Mouse (Mus musculus) heart, embryonic 11.5 days (tissue): Measurements from ENCODE around the gene Mpp2. TPM values are rescaled to one million over a fixed set of nuclear protein-coding genes. Genes with fewer than 3 reads are reported as not detected.

ENCODE experiments used
- ATAC-seq: fragments of 200-750 bp; cut with Nextera tagmentation; replicated peaks from 2 replicates; pipeline ENCODE4 v1.8.0; 2017; ENCODE audit warnings: moderate library complexity; ENCODE audit not compliant: insufficient number of reproducible peaks, low FRiP score, low TSS enrichment
- H3K27ac ChIP-seq: fragments of 300-500 bp; sonication (generic); 2 replicates; pipeline ENCODE4 v1.5.1; 2014; ENCODE audit warnings: mild to moderate bottlenecking, low read depth, low read length
- H3K27me3 ChIP-seq: fragments of 300-500 bp; sonication (generic); 2 replicates; pipeline ENCODE4 v1.6.1; 2014; ENCODE audit warnings: mild to moderate bottlenecking, low read length, mixed read lengths; ENCODE audit not compliant: control insufficient read depth, insufficient read depth
- H3K36me3 ChIP-seq: fragments of 300-500 bp; sonication (generic); 2 replicates; pipeline ENCODE4 v1.6.1; 2014; ENCODE audit warnings: mild to moderate bottlenecking, low read length, moderate library complexity, mixed read lengths; ENCODE audit not compliant: control insufficient read depth, insufficient read depth
- H3K4me1 ChIP-seq: fragments of 300-500 bp; sonication (generic); 2 replicates; pipeline ENCODE4 v1.6.1; 2014; ENCODE audit warnings: low read length; ENCODE audit not compliant: control insufficient read depth, insufficient read depth
- H3K4me2 ChIP-seq: fragments of 300-500 bp; sonication (generic); 2 replicates; pipeline ENCODE4 v1.6.1; 2014; ENCODE audit warnings: mild to moderate bottlenecking, moderate library complexity
- H3K4me3 ChIP-seq: fragments of 300-500 bp; sonication (generic); 2 replicates; pipeline ENCODE4 v1.5.1; 2014; ENCODE audit warnings: low read depth, low read length
- H3K9ac ChIP-seq: fragments of 300-500 bp; sonication (generic); 2 replicates; pipeline ENCODE4 v1.6.1; 2014; ENCODE audit warnings: mild to moderate bottlenecking, low read depth, low read length, moderate library complexity
- H3K9me3 ChIP-seq: fragments of 300-500 bp; sonication (generic); replicated peaks from 2 replicates; pipeline ENCODE4 v1.6.1; 2016; ENCODE audit warnings: low read length; ENCODE audit not compliant: control insufficient read depth
- WGBS: fragments of 180-500 bp; shearing (Covaris S2); extraction: QIAGEN DNeasy Blood & Tissue Kit; methylation state at CpG from one replicate; pipeline ENCODE4 v1.1.7; 2014; ENCODE audit not compliant: insufficient replicate concordance; 5-methylcytosine and 5-hydroxymethylcytosine counted together
- polyA plus RNA-seq: library from polyadenylated mRNA; unstranded; fragments of >200 nt; fragmentation: Nextera tagmentation; extraction: Ambion mirVana; gene quantifications from 2 replicates; pipeline ENCODE4 v1.2.1, GENCODE M21; 2014

The Mpp2 gene
- polyA plus RNA-seq, 1 experiment from 2014 or later = 9.7 TPM

GRCm38 (mm10) chr11:102028087-102028816 is 60.1 kb downstream of the Mpp2 start, which contains the start of gene Mpp3:
Mpp3 (minus strand) TSS chr11:102028461.
- no peak for ATAC-seq
- Histone ChIP-seq H3K4me2 (peak within 1 kb of the TSS; percentile 92), H3K9ac (peak within 1 kb of the TSS; percentile 79; the same call in 1 of the 2 replicates), H3K4me1 (peaks cover 14% of the 10 kb centered on the region), H3K4me3 (peak within 1 kb of the TSS; percentile 67), H3K36me3 (no peaks in the 10 kb centered on the region), H3K27me3 (peaks cover 15% of the 10 kb centered on the region), H3K27ac (no peak within 1 kb of the TSS), H3K9me3 (no peaks in the 10 kb centered on the region)
- WGBS = 68% methylated on average over 6 of the region's 6 CpGs

- no peaks in the 10 kb centered on the region for H3K36me3 ChIP-seq
- peaks cover 15% of the 10 kb centered on the region for H3K27me3 ChIP-seq
- H3K9ac ChIP-seq = peak overlapping the region; percentile 79; the same call in 1 of the 2 replicates
- H3K9me3 ChIP-seq = no peaks in the 10 kb centered on the region
- H3K4me2 ChIP-seq = peak overlapping the region; percentile 92
- H3K27ac ChIP-seq = no peak overlapping the region
- peak overlapping the region; percentile 67 for H3K4me3 ChIP-seq
- WGBS = 6% methylated on average over 12 of the region's 12 CpGs
- no peak for ATAC-seq
- peaks cover 14% of the 10 kb centered on the region for H3K4me1 ChIP-seq
Measured at GRCm38 (mm10) chr11:102027361-102028017, 60.8 kb downstream of the Mpp2 start.

DNA sequence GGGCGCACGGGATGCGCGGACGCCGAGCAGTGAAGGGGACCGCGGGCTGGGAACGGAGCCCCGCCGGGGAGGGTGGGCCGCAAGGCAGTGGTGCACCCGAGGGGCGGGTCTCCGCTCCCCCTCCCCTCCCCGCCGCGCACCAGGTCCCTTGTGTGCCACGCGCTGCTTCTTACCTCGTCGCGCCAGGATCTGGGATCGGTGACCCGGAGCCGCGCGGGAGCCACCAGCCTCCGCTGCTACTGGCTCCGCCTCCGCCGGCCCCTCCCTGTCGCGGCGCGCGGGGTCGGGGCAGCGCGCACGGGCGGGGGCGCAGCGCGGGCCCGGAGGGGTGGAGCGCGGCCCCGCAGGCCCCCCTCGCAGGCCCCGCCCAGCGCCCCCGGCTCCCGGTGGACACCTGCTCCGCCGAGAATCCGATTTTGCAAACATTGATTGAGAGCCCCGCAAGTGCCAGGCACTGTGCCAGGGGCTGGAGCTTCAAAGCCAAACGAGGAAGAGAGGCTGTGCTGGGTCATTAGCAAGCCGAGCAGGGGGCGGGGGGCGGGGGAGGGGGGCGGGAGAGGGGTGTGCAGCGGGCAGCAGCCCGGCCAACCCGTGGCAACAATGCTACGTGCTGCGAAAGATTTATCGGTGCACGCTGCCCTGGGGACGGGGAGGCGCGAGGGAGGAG is 61.5 kb downstream of the Mpp2 start:
- no peak overlapping the region; the same call in 1 of the 2 replicates for H3K27ac ChIP-seq
- H3K36me3 ChIP-seq = no peaks in the 10 kb centered on the region
- peaks cover 15% of the 10 kb centered on the region for H3K27me3 ChIP-seq
- H3K4me2 ChIP-seq = peak overlapping the region; percentile 92
- no peaks in the 10 kb centered on the region for H3K9me3 ChIP-seq
- peak overlapping the region; percentile 67 for H3K4me3 ChIP-seq
- WGBS = 0% methylated on average over 41 of the region's 73 CpGs
- peak overlapping the region; percentile 79 for H3K9ac ChIP-seq
- peak; percentile 70 for ATAC-seq
- H3K4me1 ChIP-seq = peaks cover 14% of the 10 kb centered on the region

DNA sequence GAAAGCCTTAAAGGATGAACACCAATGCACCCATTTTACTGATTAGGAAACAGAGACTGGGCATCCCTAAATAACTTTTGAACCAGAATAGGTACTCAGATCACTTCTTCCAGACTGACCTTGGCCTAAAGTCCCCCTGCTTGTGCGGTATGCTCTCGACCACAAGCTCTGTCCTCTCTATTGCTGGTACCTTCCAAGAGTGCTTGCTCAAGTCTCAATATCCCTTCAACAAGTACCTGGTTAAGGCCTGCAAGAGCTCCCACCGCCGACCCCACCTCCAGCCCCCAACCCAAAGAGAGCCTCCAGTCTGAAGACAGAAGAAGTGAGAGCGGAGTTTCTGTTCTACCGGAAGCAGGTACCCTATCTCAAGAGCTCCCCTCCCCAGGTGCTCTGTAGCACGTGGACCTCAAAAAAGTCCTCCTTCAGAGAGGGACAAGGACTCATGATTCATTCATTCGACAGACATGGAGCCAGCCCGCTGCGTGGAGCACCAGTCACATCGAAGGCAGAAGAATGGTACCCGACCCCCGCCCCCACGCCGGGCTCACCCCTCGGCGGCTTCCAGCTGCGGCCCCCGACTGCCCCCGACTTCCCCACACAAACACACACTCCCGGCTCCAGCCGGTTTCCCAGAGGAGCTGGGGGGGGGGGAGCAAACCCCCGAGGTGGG is 62.2 kb downstream of the Mpp2 start:
- peak; percentile 23; the same call in 1 of the 2 replicates for ATAC-seq
- Histone ChIP-seq H3K9me3 (no peaks in the 10 kb centered on the region), H3K9ac (peak overlapping the region; percentile 79), H3K27ac (no peak overlapping the region; the same call in 1 of the 2 replicates), H3K4me1 (peaks cover 14% of the 10 kb centered on the region), H3K27me3 (peaks cover 15% of the 10 kb centered on the region), H3K4me2 (peak overlapping the region; percentile 92), H3K36me3 (no peaks in the 10 kb centered on the region), H3K4me3 (peak overlapping the region; percentile 67)
- 5% methylated on average over 21 of the region's 23 CpGs for WGBS

GRCm38 (mm10) chr11:102025354-102025753 is 63.0 kb downstream of the Mpp2 start:
- Histone ChIP-seq H3K4me3 (no peak overlapping the region), H3K9me3 (no peaks in the 10 kb centered on the region), H3K27me3 (peaks cover 15% of the 10 kb centered on the region), H3K4me2 (no peak overlapping the region), H3K9ac (no peak overlapping the region), H3K4me1 (peaks cover 14% of the 10 kb centered on the region), H3K36me3 (no peaks in the 10 kb centered on the region), H3K27ac (no peak overlapping the region)
- ATAC-seq = no peak
- WGBS = 32% methylated on average over 7 of the region's 7 CpGs

DNA sequence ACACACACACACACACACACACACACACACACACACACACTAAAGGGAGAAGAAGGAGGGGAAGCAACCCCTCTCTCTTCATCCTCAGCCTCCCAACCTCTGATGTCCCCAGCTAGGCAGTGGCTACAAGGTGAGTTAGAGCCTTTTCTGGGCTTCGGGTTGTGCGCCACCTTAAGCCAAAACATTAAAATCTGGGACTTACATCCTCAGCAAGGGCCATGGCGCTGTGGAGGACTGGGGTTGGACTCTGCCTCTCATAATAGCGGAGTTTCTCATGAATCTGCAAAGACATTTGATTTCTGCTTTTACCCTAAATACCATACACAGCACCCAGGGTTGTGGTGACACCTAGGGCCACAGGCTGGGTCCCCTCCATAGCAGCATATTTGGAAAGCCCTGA is 63.4 kb downstream of the Mpp2 start:
- no peak for ATAC-seq
- Histone ChIP-seq H3K9ac (no peak overlapping the region), H3K36me3 (no peaks in the 10 kb centered on the region), H3K4me2 (no peak overlapping the region), H3K4me3 (no peak overlapping the region), H3K27me3 (peaks cover 15% of the 10 kb centered on the region), H3K9me3 (no peaks in the 10 kb centered on the region), H3K4me1 (peaks cover 14% of the 10 kb centered on the region), H3K27ac (no peak overlapping the region)
- WGBS = 85% methylated on average over 4 of the region's 4 CpGs

GRCm38 (mm10) chr11:102024084-102024758 is 64.1 kb downstream of the Mpp2 start:
- H3K4me2 ChIP-seq = no peak overlapping the region
- H3K27ac ChIP-seq = no peak overlapping the region
- H3K4me3 ChIP-seq = no peak overlapping the region
- no peak for ATAC-seq
- no peaks in the 10 kb centered on the region for H3K36me3 ChIP-seq
- no peaks in the 10 kb centered on the region for H3K9me3 ChIP-seq
- H3K9ac ChIP-seq = no peak overlapping the region
- H3K4me1 ChIP-seq = peaks cover 14% of the 10 kb centered on the region
- H3K27me3 ChIP-seq = peaks cover 15% of the 10 kb centered on the region
- WGBS = 72% methylated on average over 6 of the region's 6 CpGs

DNA sequence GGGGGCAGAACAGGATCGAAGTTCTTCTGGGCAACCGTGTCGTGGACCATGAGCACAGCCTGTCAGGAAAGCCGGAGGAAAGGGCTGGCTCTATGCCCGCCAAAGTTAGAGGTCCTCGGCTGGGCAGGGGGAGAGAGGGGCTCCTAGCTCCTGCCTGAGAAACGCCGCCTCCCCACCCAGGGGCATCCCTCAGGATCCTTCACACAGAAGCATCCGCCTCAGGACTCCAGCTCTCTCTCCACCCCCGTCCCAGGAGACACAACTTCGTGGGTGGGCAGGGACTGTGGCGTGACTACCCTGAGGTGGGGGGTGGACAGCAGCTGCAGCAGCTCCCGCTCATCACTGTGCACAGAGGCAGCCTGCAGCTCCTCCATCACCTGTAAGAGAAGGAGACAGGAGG is 64.9 kb downstream of the Mpp2 start:
- ATAC-seq = no peak
- no peak overlapping the region for H3K4me2 ChIP-seq
- 83% methylated on average over 13 of the region's 13 CpGs for WGBS
- H3K9me3 ChIP-seq = no peaks in the 10 kb centered on the region
- no peak overlapping the region for H3K9ac ChIP-seq
- H3K27ac ChIP-seq = no peak overlapping the region
- H3K4me3 ChIP-seq = no peak overlapping the region
- H3K27me3 ChIP-seq = peaks cover 15% of the 10 kb centered on the region
- H3K36me3 ChIP-seq = no peaks in the 10 kb centered on the region
- H3K4me1 ChIP-seq = peaks cover 14% of the 10 kb centered on the region
